Mouse (Mus musculus): ENCODE results near the gene Neurl1a.
"Not testable (repeated sequence)": the region's sequence is repeated elsewhere in the genome, so short reads cannot be mapped to it uniquely, and the experiment has no call there.

Gene Neurl1a

DNA sequence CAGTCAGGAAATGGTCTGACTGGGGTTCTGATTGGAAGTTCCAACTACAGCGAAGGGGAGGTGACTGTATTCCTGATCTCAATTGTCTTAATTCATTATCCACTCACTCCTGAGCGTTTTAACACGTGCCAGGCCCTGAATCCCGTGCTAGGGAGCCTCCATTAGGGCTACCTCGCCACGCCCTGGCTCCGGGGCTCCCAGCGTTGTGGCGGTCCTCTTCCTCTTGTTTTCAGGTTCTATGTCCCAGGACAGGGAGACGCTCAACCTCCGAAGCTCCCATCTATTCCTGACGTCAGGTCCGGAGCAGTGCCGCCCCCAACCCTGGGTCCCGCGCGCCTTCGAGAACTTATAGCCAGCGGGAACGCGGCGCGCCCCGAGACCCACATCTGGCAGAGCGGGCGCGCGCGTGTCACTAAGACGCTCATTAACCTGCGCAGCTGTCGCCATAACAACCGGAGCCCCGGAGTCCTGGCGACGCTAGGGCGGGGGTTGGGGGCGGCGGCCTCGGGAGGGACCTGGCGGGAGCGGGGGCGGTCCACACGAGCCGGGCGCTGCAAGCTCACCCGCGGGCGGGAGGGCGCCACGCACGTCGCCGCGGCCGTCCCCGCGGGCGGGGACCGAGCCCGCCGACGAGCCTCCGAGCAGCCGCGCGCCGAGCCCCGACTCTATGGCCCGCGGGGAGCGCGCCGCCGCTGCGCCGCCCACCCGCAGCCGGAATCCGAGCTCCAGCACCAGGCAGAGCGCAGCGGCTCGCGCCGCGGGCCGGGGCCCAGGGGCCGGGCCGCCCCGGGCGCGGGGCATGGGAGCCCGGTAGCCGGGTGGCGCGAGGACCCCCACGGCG is at the start of gene Neurl1a:
TSS of gene Neurl1a (plus strand) at position 390 of the 841 bp plus-strand sequence.
- DNase-seq: peak; percentile 76 to 79

DNA sequence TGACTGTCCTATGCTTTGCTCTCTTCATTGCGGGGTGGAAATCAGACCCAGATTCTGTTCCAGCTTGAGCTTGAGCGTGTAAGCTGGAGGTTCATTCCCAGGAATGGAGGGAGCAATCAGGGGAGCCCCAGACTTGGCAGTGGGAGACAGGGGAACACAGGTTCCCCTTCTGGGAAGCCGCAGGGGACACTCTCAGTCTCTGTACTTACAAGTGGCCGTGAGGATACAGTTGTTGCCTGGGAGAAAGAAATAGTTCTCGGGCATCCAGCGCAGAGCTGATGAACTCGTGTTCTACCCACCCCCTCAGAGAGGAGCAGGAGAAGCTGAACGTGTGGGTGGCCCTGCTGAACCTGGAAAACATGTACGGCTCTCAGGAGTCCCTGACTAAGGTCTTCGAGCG is 49.8 kb upstream of the Neurl1a start:
- DNase-seq: no peak

DNA sequence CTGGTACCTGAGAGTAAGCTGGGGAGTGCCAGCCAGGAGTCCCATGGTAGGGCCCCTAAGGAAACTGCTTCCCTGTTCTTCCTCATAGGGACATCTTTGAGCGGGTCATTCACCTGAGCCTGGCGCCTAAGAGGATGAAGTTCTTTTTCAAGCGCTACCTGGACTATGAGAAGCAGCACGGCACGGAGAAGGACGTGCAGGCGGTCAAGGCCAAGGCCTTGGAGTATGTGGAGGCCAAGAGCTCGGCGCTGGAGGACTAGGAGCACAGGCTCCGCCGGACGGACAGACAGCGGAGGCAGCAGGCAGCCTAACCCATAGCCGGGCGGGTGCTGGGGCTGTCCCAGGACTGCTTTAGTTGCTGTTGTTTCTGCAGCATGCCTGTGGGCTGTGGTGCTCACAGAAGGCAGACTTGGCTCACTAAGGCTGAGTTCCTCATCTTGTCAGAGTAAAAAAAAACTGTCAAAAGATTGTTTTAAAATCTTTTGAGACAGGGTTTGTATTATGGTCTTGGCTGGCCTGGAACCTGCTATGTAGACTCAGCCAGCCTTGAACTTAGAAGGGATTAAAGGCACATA is 48.0 kb upstream of the Neurl1a start:
- DNase-seq: no peak

DNA sequence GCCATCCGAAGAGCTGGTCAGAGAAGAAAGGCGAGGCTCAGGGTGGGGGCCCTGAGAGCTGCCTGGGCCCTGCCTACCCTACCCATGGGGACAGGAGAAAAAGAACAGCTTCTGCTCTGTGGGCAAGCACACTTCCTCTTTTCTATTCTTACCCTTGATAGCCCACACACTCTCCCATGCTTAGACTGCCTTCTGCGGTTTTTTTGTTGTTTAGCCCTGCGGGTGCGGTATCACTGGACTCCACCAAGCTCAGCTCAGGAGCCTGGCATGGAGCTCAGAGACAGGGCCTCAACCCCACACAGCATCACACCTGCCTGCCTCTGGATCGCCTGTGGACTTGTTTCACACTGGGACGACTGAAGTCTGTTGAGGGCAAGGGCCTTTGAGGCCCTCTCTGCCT is 45.5 kb upstream of the Neurl1a start:
- DNase-seq: no peak

DNA sequence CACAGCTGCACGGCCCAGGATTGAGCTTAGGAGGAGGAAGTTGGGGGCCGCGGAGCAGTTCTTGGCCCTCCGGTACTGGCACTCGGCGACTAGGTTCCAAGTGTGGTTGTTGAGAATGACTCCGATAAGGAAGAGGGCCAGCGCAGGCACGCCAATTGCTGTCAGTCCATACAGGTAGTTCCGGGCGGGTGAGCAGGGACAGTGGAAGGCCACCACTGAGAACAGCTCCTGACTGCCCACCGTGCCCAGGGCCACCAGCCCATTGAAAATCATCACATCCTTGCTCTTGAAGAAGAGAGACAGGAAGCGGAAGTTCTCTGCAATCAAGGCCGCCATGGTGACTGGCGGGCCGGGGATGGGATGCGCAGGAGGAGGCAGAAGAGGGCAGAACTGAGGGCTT is 43.1 kb upstream of the Neurl1a start:
- DNase-seq: no peak

DNA sequence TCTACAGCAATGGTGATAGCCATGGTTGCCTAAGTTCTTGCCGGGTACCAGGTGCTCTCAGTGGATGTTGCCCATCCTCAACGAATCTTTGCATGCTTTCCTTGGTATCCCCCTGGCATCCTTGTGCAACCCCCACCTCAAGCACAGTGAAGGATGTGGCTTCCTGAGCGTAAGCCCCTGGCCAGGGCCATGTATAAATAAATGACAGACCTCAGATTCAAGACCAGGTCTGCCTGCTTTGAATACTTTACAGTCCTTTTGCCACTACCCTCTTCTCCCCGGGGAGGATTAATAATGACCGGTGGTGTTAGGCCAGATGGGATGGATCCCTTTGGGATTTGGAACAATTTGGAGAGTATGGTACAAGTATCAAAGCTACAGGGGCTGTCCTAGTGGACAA is 42.5 kb upstream of the Neurl1a start:
- DNase-seq: no peak

DNA sequence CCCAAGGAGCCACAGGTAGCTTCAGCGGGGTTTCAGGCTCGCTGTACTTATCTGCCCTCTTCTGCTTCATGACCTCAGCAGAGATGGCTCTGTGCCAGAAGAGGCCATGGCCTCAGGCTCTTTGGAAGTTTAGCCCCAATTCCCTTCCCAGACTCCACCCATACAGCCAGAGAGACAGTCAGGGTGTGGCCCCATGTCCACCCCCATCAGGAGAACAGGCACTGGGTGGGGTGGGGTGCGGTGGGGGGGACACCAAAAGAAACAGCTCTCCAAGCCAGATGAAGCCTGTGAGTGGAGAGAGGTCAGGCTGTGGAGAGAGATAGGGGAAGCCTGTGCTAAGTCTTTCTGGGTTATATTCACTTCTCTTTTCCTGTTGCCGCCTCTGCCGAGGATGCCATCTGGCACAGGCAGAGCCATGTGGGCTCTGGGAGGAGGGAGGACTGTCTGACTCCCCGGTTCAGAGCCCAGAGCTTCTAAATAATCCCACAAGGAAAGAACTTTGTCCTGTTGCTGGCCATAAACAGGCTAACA is 41.5 kb upstream of the Neurl1a start:
- peak; percentile 37 to 44 for DNase-seq

DNA sequence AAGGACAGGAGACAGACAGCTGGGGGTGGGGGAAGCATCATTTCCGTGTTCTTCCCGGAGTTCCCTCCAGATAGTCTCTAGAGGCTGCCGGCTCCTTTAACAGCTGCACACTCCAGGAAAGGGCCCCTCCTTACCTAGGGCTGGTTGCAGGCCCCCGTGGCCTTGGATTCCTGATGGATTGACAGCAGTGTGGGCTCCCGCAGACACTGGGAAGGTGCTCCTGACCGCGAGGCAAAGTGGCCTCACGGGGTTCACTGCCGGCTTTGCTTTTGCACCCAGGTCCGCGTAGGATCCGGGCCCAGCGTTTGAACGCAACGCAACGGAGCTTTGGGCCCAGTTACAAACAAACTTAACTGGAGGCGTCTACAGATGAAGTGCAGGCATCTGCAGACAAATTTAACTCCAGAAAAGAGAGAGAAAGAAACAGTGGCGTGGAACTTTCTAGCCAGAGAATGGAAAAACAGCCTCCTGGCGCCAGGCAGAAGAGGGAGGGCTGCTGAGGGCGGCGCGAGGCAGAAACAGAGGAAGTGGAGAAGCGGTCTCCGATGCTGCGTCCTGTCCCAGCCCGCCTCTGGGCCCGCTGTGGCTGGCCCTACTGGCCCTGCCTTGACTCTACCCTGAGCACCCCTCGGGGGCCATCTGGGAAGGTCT is 40.7 kb upstream of the Neurl1a start, which contains the start of gene Calhm2:
TSS of gene Calhm2 (minus strand) at position 524 of the 651 bp plus-strand sequence.
- peak in 1 of 2 experiments; percentile 8 for DNase-seq

DNA sequence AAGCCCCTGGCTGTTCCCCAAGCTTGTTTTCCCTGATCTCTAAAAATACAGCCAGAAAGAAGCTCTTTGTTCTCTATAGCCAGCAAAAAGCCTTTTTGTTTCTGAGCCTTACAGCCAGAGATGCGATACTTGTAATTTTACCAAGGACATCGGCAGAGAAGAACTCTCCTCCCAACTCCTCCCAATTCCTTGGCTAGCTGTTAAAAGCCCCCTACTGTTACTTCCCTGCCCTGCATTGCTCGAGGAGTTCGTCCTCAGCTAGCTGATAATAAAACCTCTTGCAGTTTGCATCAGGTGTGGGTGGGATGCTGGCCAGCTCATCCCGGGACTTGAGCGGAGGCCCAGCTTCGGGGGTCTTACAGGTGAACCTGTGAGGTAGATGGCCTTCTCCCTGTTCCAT is 39.0 kb upstream of the Neurl1a start:
- DNase-seq: not testable (repeated sequence)

DNA sequence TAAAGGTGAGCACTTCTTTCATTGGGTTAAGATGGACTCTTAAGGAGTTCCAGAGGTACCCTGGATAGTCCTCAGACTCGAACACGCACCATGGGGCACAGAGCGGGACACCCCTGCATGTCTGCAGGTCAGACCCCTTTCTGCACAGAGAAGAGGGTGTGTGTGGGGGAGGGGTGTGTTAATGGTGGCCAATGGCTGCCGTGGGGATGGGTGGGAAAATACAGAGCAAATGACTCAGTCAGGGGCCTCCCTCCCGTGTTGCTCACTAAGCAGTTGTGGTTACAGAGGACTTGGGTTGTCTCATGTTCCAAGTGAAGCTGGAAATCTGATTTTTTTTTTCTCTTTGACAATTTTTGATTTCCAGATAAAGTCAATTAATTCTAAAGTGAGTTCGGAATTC is 36.2 kb upstream of the Neurl1a start:
- DNase-seq: no peak

DNA sequence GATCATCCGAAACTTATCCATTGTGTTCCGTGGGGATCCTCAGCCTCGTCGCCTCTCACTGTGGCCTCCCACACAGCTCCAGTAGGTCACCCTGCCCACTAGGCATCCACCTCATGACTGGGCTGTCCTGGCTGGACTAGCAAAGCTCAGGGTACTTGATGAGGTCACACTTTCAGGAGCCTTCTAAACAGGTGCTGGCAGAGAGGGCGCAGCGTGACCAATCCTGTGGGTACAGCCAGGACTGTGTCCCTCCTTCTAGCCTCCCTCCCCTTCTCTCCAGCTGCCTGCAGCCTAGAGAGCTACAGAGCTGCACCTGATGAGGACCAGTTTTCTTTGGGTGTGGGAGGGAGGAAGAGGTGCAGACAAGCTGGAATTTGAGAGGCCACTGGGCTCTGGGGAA is 34.5 kb upstream of the Neurl1a start, which contains the start of gene Calhm1:
TSS of gene Calhm1 (minus strand) at position 101 of the 400 bp plus-strand sequence.
- DNase-seq: no peak

DNA sequence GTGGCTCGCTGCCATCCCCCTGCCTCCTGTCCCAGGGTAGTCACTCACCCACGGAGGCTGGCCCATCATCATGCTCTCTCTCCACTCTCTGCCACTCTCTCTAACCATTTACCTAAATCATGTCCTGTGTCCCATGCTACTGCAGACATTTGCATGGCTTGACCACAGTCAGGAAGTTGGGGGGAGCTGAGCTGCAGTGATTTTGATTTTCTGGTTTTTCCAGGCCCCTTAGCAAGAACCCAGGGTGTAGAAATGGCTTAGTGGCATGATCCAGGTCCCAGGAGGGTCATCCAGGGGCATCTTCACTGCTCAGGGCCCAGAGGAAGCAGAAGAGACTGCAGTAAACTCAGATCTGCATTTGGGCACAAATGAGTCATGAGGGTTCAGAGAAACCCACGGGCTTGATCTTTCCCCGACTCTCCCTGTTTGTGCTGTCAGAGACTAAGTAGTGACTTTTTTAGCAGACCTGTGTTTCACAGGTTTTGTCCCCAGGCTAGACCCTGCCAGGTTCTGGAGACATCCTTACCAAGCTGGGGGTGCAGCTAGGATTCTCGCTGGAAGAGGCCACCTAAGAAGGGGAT is 30.3 kb upstream of the Neurl1a start:
- no peak for DNase-seq

DNA sequence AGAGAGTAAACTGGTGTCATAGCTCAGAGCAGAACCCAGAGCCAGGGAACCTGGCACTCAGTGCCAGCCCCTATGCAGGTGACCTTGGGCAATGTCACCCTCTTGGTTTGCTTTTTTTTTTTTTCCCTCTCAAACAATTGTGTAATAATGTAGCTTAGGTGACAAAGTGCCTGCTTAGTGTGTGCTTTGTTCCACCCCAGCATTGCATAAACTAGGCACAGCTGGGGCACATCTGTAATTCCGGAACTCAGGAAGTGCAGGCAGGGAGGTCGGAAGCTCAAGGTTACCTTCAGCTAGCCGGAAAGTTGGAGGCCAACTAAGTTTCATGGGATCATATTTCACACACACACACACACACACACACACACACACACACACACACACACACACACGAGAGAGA is 28.8 kb upstream of the Neurl1a start:
- no peak for DNase-seq

DNA sequence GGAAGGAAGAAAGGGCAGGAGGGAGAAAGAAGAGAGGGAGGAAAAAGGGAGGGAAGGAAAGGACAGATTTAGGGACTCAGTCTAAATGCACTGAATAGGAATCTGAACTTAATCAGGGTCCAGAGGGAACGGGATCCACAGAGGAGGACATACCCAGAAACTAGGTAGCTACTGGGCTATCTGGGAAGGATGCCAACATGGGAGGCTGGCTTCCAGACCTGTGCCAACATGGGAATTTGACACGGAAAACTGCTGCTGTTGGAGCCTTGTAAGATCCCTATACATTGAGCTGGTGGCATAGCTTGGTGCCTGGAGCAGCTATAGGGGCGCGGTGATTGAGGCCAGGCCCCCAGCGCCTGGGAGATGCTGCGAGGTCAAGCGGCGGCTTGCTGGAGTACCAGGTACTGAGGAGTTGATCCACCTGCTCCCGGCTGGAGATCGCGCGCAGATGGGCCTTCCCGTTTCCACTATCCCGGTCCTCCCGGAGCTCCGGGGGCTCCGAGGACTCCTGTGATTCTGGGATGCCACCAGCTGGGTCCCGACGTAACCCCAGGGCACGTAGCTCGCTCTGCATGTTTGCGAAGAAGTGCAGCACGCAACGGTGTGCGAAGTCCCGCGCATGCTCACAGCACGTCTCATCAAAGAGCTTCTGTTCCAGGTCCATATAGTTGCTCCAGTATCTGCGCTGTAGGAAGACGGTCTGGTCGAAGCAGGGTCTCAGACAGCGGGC is 27.1 kb upstream of the Neurl1a start:
- DNase-seq: peak; percentile 55 to 66

DNA sequence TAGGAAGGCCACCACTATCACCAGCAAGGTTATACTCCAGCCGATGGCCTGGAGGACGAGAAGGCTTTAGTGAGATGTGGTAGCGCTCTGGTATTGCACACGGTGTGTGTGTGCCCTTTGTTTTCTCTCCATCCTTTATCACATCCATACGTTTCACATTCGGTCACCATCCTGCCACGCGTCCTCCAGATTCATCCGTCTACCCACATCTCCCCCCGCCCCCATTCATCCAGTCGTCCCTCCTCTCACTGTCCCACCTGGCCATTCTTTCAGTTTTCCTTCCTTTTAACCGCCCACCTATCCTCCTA is 26.6 kb upstream of the Neurl1a start:
- no peak for DNase-seq

DNA sequence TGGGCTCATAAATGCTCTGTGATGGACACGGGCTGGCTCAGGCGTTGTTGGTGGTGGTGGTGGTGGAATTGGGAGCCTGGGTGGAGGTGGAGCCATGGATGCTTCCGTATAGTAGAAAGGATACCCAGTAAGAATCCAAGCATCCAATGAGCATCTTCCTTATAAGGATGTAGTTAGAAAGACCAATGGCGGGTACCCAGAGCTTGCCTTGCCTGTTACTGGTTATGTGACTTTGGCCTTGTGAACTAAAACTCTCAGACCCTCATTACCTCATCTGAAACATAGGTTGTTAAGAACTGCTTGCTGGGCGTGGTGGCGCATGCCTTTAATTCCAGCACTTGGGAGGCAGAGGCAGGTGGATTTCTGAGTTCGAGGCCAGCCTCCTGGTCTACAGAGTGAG is 24.9 kb upstream of the Neurl1a start:
- DNase-seq: no peak

DNA sequence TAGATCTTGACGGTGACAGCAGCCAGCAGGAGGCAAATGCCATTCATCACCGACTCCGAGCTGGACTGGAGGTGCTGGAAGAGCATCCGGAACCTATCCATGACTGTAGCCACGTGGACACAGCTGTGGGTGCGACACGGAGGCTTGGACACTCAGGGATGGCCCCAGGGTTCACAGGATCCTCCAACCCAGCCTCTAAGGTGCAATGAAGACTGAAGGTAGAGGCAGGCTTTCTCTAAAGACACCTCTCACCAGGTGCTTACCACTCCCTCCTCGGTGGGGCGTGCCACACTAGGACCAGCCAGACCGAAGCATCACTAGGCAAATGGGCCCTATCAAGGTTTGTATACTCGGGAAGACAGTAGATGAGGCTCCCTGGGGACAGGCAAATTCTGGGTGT is 21.0 kb upstream of the Neurl1a start, which contains the start of gene Calhm3:
TSS of gene Calhm3 (minus strand) at position 101 of the 400 bp plus-strand sequence.
- DNase-seq: no peak

DNA sequence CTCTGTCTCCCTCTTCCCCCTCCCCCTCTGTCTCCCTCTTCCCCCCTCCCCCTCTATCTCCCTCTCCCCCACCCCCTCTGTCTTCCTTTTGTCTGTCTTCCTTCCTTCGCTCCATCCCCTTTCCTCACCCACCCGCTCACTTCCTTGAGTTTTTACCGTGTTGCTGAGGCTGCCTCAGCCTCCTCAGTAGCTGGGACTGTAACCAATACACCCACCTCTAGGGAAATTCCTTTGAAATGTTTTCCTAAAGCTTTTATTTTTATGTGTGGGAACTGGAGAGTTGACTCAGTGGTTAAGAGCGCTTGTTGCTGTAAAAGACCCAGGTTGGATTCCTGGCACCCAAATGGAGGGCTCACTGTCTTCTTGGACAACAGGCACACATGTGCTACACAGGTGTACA is 17.0 kb upstream of the Neurl1a start:
- DNase-seq: no peak

DNA sequence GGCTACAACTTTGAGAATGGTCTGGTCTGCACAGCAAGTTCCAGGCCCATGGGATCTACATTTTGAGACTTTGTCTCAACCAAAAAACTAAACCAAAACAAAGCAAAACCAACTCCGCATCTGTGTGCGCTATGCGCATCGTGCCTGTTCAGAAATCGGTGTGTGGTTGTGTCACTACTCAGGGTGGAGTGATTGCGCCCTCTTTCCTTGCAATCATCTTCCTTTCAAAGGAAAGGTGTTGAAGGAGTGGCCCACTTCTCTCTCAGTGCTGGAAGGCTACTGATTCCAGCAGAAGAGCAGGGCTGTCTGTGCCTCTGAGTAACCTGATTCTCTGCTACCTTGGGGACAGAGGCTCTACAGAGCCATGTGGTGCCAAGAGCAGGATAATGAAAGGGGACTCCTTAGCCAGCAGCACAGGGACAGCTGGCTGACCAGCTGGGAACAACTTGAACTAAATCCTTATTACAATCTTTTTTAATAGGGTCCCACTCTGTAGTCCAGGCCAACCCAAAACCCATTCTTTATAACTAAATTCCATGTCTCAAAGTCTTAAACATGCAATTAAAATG is 15.4 kb upstream of the Neurl1a start:
- no peak for DNase-seq

DNA sequence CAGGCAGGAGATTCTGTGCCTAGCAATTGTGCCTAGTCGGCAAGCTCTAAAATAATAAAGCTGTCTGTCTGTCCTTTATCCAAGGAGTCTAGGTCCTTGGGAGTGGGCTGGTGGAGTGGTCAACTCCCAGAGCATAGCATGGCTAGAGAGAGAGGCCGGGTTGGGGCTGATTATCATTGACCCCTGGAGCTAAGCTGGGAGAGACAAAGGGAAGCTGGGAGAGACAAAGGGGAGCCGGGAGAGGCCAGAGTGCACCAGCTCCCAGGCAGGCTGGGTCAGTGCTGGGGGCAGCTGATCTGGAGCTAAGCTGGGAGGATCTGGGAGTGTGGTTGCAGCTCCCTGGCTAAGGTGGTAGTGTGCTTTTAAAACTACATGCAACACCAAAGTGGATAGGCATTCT is 11.9 kb upstream of the Neurl1a start:
- DNase-seq: no peak

DNA sequence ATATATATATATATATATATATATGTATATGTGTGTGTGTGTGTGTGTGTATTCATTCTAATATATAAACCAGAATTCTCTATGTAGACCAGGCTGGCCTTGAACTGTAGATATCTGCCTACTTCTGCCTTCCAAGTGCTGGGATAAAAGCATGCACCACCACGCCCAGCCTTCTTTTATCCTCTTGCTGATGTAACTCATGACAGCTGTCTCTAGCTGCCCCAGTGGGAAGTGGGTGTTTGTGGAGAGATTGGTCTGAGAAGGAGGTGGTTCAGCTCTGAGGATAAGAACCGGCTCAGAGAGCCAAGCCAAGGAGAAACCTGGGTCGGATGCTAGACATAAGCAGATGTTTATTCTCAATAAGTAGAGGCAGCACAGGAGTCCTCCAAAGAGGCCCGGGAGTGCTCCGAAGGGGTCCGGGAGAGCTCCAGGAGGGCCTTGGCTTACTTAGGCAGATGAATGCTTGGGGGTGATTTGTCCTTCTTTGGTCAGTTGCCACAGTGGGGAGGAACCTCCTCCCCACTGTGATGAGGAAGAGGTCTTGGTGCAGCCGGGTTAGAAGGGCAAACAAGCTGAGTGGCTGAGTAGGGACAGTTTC is 10.9 kb upstream of the Neurl1a start:
- no peak for DNase-seq

DNA sequence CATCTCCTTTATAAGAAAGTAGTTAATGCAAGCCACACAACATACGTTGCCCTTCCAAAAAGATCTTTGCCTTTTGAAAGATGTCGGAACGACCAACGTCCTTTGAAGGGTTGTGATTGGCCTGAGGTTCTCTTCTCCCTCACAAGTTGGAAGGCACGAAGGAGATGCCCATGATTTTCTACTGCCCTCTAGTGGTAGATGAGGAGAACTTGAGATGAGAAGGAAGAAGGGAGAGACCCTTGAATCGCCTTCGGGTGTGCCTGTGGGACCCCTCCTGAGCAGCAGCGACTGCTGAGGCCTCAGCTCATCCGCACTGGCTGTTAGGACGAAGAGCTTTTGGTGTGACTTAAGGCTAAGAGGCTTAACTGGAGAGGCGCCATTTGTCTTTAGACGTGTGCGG is 10.4 kb upstream of the Neurl1a start:
- peak; percentile 28 to 48 for DNase-seq
